Mouse (Mus musculus): ENCODE results near the gene Mga.

DNA sequence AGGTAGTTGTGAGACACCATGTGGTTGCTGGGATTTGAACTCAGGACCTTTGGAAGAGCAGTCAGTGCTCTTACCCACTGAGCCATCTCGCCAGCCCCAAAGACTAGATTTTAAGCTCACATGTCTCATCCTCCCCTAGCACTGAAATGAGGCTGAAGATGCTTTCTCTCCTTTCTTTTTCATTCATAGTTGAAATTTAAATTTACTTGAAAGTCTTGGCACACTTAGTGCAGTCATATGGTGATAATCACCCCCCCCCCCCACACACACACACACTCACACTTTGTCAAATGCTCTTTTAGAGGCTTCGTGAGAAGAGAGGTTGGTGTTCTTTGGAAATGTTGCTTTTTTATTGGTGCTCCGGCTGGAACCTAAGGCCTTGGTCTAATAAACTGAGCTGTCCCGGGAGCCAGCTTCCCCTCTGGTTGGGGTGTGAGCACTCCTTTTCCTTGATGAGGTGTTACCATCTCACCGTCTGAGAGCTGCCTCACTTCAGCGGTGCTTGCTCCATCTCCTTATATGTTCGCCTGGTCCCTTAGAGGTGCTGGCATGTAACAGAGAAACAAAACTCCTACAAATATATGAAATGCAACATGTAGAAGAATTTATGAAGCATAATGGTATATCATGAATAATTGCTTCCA lies 83.4 kb downstream of the Mga start:
- TF ChIP-seq POLR2A (IDR thresholded peaks at IDR 0.05; ENCODE audit: low read depth, low read length) (no peak), CTCF (IDR thresholded peaks at IDR 0.05; ENCODE audit: extremely low read depth, insufficient read length, insufficient replicate concordance, low read depth, low read length) (no peak)

Data from small intestine, adult 2 months (tissue).